Mouse (Mus musculus): Measurements from ENCODE around the gene Tssc4.

GRCm38 (mm10) chr7:143021356-143022164 lies 47.5 kb upstream of the Tssc4 start:
- TF ChIP-seq CTCF (IDR thresholded peaks at IDR 0.05; ENCODE audit: borderline replicate concordance, insufficient read depth, low read length) (no peak), POLR2A (IDR thresholded peaks at IDR 0.05; ENCODE audit: low read depth, low read length) (no peak)
